Mouse (Mus musculus): ENCODE results near the gene Mup3.
"Not testable (repeated sequence)": the region's sequence is repeated elsewhere in the genome, so short reads cannot be mapped to it uniquely, and the experiment has no call there.

Gene Mup3

GRCm38 (mm10) chr4:62087241-62087640 lies at the start of gene Mup3:
Gene Mup3 (minus strand): TSS chr4:62087342.
- no peak for DNase-seq

- peak; percentile 28 for DNase-seq
Observed at GRCm38 (mm10) chr4:62133706-62134105, 46.6 kb upstream of the Mup3 start.

GRCm38 (mm10) chr4:62103366-62103765 lies 16.2 kb upstream of the Mup3 start:
- peak; percentile 8 for DNase-seq

- no peak for DNase-seq
Observed at GRCm38 (mm10) chr4:62087953-62088352, 811 bp upstream of the Mup3 start.

- no peak for DNase-seq
Observed at GRCm38 (mm10) chr4:62082755-62083154, 4.4 kb downstream of the Mup3 start.

- DNase-seq = no peak
Observed at GRCm38 (mm10) chr4:62075126-62075525, 12.0 kb downstream of the Mup3 start.

GRCm38 (mm10) chr4:62054780-62055179 lies 32.4 kb downstream of the Mup3 start:
- DNase-seq = not testable (repeated sequence)

GRCm38 (mm10) chr4:62054058-62054457 lies 33.1 kb downstream of the Mup3 start, which contains the start of gene Mup20:
Gene Mup20 (minus strand): TSS chr4:62054158.
- DNase-seq = not testable (repeated sequence)

All from kidney, postnatal 14 days (tissue).